Mouse (Mus musculus): Measurements from ENCODE around the gene 4931422A03Rik.
"Not testable (repeated sequence)": the region's sequence is repeated elsewhere in the genome, so short reads cannot be mapped to it uniquely, and the experiment has no call there.

Gene 4931422A03Rik

DNA sequence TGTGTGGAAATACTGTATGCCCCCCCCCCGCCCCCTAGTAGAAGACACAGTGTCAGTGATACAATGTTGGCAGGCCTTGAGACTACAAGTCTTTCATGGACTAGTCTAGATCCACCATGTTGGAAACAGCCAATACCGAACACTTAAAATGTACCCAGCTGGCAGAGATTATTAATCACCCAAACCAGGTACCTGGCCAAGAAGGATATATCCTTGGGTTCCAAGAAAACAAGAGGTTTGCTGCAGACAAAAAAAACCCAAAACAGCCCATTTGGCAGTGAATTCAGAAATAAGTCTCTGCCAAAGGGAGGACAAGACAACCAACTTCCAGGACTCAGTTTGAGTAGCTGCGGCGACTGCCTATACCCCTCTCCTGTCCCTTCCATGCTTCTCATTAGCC, 3.5 kb downstream of the 4931422A03Rik start:
- no peak for DNase-seq

DNA sequence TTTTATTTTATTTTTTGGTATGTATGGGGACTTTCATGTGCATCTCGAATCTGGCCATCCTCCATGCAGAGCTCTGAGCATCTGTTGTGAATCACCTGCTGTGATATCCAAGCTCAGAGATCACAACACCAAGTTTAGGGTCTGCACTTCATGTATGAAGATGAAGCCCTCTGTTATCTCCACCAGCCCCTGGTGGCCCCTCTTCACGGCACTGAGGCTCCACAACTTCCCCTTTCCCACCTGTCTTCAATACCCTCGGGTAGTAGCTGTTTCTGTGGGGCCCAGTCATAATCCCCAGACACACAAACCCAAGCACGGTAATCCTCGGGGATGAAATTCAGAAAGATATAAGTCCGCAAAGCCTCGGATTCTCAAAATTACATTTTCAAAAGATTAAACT, 5.1 kb downstream of the 4931422A03Rik start:
- DNase-seq: no peak

DNA sequence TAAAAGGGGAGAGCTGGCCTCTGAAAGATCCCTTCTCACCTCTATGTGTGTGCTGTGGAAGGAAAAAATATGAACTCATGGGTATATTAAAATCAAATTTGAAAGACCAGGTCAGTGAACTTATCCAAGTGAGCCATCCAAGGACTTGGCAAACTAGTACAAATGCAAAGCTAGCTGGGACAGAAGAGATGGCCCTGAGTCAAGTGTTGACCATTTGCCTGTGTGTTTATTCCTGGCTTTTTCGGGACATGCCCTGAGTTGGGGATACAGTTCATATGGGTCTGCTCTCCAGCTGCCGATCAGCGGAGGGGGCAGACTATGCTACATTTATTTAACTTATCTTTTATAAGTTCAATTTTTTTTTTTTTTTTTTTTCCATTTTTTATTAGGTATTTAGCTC, 19.3 kb downstream of the 4931422A03Rik start:
- DNase-seq: not testable (repeated sequence)

DNA sequence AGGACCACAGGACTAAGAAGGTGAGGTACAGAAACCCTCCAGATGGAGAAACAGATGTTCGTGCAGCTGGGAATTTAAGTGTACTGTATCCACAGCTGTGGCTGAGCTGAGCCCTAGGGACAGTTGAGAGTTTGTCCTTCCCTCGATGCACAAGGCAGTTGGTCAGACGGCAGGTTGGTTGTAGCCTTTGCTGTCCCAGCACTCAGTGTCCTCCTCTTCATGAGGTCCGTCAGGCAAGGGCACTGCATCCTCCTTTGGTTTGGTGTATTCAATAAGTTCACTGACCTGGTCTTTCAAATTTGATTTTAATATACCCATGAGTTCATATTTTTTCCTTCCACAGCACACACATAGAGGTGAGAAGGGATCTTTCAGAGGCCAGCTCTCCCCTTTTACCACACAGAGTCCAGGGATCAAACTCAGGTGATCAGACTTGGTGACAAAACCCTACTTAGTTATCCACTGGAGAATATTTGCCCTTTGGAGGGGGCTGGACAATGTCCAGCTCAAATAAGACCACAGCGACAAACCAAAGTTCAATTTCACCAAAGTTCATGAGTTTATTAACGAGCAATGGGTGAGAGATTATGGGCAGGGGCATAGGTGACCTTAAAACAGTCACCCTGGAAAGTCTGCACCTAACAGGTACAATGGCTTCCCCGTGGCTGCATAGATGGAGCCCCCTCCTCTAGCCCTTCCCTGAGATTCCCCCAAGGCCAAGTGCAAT, 20.2 kb downstream of the 4931422A03Rik start:
- DNase-seq: peak in 1 of 2 experiments; percentile 42

DNA sequence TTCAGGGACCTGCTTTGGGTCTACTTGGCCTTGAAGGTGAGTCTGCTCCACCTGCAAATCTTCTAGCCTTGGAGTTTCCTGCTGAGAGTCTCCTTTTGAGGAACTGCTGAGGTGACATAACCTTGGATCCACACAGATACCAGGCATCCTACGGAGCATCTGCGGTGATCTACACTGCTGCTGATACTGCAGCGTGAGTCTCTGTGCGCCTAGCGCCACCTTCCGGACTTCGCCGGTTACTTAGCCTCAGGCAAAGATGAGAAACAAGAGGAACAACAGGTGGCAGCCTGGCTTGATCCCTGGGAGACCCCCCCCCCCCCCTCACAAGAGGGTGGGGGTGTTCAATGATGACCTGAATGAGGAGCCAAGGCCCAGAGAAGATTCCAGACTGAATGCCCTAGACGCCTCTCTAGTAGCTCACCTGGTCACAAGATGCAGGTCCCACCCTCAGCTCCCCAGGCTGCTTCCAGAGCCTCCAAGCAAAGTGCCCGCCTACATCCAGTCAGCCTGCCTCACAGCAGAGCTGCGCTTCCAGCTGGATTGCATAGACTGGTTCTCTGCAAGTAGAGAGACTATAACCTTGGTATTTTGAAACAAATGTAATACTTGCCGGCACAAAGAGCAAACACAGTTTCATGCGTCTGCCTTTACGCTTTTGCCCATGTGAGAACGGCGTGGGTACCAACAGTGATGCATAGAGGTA, 25.3 kb downstream of the 4931422A03Rik start:
- peak in 1 of 2 experiments; percentile 48 for DNase-seq

DNA sequence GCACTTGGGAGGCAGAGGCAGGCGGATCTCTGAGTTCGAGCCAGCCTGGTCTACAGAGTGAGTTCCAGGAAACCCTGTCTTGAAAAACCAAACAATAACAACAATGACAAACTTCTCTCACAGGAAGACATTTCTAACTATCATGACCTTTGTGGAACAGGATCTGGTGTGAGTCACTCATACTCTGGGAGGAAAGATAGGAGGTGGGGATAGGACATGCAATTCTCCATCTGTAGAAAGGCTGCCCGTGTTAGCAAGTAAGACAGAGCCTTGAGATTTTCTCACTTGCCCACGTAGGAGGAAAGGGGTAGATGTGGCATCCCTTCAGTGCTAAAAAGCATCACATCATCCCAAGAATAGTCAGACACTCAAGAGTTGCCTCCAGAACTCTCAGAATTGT, 26.3 kb downstream of the 4931422A03Rik start:
- no peak for DNase-seq

DNA sequence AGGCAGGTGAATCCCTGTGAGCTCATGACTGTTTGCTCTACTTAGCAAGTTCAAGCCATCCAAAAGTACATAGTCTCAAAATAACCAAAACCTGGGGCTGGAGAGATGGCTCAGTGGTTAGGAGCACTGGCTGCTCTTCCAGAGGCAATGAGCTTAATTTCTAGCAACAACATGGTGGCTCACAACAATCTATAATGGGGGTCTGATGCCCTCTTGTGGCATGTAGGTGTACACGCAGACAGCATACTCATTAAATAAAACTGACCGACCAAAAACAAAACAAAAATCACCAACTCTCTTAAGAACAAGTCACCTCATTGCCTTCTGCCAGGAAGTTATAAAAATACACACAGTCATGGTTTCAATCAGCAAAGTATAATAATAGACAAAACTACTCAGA, 27.1 kb downstream of the 4931422A03Rik start:
- DNase-seq: no peak

DNA sequence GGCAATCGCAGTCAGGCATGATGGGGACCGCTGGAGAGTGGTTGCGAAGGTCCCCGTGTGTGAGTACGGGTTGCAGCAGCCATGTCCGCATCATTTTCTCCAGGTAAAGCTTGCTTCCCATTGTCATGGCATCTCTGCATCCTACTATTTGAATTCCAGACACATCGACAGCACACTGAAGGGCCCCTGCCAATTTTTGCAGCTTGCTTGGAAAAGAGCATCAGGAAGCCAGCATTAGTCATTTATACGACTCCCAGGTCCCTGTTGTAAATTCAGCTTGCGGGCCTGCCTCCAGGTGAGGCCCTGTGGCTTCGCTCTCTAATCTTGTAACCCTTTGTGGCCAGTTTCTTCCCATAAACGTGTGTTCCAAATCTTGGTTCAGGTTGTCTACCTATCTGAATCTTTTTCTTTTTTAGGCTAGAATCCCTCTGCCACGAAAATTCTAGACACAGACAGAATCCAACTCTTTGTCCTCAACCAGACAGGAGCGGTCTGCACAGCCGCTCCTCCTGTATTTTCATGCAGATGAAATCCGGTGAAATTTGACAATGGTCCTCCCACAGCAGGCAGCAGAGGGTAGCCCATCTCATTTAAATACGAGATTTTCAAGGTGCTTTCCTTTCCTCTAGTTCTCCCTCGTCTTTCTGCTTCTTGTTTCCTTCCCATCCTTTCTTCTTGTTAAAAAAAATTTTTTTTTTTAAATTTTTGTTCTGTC, 35.4 kb downstream of the 4931422A03Rik start:
- no peak for DNase-seq

DNA sequence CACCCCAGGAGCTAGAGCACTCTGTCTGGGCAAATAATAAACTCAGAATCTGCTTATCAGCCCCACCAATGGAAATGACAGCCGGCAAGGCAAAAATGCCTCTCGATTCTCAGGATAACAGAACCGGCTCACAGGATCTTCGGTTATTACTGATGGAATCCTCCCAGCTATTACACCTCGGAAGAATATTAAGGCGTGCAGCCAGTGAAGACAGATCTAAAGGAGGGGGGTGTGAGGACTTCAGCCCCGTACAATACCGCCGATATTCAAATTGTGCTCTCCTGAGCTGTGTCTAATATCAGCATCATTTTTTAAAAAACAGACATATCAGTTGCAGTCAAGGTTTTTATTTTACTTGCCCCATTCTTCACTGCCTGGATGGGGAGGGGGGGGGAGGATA, 36.0 kb downstream of the 4931422A03Rik start:
- no peak for DNase-seq

DNA sequence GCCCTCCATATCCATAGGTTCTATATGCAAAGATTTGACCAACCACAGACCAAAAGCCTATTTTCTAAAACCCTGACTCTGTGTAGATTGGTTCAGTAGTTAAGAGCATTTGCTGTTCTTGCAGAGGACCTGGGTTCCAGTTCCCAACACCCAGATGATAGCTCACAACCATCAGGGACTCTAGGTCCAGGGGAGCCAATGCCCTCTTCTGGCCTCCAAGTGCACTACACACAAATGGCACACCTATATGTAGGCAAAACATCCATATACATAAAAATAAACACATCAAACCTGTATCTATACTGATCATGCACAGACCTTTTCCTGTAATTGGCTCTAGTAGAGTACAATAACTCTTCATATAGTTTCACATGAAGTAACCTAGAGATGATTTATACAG, 36.9 kb downstream of the 4931422A03Rik start:
- DNase-seq: no peak

DNA sequence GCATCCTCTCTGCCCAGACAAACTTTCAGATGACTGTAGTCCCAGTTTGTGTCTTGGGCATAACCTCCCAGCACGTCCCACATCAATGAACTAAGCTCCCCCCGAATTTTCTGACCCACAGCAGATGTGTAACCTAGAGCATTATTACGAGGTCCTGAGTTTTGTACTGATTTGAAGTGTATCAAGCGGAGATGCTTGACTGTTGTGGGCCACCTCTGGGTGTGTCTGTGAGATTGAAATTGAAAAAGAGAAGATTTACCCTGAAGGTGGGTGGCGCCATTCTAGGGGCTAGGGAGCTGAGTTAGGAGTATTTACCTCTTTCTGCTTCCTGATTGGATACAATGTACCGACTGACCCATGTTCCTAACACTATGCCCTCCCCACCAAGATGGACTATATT, 38.4 kb downstream of the 4931422A03Rik start:
- DNase-seq: no peak

DNA sequence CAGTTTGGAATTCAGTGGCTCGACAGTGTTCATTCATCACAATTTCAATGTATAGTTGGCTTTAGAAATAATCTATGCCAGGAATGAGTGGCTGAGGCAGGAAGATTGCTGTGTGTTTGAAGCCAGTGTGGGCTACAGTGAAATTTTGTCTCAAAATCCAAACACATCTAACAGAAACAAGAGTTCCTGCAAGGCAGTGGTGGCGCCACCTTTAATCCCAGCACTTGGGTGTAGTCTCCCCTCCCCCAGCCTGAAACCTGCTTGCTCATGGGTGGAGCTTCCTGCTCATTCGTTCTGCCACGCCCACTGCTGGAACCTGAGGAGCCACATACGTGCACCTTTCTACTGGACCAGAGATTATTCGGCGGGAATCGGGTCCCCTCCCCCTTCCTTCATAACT, 40.6 kb downstream of the 4931422A03Rik start:
- not testable (repeated sequence) for DNase-seq

DNA sequence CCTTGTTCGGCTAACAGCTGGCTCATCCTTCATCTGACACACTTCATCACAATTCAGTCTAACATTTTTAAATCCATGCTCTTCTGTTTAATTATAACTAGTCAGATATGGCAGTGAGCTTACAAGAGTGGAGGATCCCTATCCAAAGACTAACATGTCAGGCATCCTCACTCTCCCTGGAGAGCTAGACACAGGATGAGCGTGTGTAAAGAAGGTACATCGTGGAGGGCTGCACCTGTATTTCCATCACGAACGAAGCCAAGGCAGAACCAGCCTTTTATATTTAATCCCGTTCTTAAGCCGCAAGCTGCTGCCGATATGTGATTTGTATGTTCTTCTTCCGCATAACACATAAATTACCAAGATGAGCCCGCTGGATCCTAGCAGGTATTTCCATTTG, 45.0 kb downstream of the 4931422A03Rik start:
- no peak for DNase-seq

DNA sequence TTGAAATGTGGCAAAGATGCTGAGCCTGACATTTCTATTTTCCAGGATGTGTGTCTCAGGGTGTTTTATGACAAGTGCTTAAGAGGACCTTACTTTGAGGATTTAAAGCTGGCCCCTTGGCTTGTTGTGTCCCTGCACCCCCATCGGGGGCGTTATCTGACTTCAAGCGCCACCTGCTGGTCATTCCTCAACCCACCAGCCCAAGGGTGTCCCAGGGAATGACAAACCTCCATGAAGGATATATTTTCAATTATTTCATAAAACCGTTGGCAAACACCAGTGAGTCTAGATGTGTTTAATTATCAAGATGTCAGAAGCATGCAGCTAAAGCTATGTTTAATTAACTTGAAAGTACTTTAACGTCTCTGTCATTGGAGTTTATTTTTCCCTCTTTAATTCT, 45.9 kb downstream of the 4931422A03Rik start:
- DNase-seq: peak; percentile 37 to 71

DNA sequence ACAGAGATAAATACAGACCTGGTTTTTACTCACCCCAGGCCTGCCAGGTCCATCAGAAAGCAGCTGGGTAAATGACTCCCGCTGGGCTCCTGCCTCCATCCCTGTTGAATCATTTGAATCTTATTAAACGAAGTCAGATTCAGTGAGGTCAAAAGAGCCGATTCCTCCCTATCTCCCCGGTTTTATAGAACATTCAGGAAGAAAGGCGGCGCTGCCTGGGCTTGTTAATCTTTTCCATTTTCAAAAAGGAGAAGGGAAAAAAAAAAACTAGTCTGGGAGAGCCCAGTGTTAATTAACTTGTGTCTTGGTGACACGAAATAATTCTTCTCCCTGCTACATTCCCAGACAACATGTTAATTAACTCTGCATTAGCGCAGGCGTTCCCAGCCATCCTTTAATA, 50.4 kb downstream of the 4931422A03Rik start:
- DNase-seq: no peak

DNA sequence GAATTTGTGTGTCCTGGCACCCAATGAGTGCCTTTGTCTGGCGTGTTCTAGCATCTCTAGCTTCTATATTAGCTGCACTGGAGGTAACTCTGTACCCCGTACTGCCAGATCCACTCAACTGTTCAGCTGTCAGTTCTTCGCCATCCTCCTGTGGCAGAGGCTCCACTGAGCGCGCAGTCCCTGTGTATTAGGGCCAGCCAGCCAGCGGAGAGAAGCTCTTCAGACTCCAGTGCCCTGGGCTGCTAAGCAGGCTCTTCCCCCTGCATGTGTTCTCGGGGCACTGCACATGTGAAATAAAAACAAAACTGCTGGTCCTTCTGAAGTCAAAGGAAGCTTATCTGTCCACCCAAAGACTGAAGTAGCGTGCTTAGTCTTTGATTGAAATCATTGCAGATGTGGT, 50.9 kb downstream of the 4931422A03Rik start:
- no peak for DNase-seq

DNA sequence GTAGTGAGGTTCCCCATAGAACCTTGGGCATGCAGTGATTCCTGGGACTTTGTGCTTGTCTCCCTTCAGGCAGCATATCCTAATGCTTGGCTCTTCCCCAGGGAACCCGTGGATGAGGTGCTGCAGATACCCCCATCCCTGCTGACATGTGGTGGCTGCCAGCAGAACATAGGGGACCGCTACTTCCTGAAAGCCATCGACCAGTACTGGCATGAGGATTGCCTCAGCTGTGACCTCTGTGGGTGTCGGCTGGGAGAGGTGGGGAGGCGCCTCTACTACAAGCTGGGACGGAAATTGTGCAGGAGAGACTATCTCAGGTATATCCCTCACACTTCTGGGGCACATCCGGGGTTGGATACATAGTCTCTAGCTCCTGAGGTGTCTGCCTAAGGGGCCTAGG, 52.3 kb downstream of the 4931422A03Rik start:
- no peak for DNase-seq

DNA sequence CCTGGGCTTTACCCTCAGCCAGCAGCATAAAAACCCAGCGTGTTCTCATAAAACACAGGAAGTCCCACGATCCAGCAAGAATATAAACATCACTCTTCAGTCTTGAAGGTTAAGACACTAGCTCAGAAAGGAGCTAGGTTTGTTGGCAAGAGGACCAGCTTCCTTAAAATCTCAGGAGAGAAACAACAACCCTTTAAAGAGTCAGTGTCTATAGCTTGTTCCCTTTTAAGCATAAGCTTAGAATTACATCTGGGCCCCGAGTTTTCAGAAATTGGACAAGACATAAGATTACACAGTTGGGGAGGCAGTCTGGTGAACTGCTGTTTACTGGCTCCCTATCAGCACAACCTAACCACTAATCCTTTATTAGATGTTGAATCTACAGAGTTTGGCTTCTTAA, 56.3 kb downstream of the 4931422A03Rik start:
- no peak for DNase-seq

DNA sequence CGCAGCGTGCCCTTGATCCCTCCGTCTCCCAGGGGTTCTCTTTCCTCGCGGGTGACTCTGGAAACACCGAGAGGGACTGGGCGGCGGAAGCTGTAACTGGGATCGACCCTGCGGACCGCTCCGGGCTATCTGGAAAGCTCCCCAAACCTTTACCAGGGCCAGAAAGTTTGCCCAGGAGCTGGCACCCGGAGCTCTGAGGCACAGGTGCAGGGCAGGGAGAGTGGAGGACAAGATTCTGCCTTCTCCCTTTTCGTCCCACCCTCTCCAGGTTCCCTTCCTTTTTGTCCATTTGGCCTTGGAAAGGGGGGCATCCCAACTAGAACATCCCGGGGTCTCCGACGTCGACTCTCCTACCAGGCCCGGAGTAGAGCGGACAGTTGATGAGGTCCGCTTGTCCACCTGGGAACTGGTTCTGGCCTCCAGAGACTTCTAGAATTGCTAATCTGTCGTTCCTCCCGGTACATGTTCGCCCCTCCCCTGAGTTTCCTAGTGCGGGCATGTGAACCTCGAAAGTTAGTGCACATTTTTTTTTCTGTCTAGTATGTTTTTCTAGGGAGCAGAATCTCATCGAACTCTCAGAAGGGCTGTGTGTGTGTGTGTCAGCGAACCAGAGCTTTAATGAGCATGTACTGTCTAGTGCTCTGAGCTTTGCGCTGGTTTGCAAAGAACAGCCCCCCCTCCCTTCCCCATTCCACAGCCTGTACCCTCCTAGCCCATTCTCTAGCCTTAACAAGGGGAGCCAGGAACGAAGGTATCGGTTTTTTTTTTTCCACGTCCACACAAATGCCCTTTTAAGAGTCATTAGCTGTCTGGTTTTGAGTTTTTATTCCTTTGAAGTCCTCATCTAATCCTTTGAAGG, 57.1 kb downstream of the 4931422A03Rik start:
- peak in 1 of 2 experiments; percentile 4 for DNase-seq

DNA sequence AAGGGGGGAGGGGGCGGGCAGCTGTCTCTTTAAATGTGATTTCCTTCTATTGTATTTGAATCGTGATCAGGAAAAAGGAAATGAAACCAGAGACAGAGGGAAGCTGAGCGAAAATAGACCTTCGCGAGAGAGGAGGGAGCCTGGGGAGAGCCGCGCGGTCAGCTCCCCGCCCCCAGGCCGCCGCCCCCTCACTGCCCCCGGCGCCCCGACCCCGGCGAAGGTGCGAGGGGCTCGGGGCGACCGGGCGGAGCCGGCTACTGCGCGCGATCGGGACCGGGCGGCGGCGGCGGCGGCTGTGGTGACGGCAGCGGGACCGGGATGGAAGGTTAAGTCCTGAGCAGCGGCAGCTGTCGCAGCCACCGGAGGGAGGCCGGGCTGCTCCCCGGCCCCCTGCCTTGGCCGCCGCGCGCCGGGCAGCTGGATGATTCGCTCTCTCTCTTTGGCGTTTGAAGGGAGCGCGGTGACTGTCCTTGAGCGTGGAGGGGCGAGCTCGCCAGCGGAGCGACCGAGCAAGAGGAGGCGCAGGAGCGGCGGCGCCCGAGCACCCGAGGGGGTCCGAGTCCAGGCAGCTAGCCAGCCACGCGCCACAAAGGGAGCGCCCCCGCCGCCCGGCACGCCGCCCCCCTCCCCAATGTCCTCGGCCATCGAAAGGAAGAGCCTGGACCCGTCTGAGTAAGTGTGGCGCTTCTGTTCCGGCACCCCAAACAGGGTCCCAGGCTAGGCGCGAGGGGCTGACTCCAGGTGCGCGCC, 57.9 kb downstream of the 4931422A03Rik start:
- peak; percentile 23 to 34 for DNase-seq

DNA sequence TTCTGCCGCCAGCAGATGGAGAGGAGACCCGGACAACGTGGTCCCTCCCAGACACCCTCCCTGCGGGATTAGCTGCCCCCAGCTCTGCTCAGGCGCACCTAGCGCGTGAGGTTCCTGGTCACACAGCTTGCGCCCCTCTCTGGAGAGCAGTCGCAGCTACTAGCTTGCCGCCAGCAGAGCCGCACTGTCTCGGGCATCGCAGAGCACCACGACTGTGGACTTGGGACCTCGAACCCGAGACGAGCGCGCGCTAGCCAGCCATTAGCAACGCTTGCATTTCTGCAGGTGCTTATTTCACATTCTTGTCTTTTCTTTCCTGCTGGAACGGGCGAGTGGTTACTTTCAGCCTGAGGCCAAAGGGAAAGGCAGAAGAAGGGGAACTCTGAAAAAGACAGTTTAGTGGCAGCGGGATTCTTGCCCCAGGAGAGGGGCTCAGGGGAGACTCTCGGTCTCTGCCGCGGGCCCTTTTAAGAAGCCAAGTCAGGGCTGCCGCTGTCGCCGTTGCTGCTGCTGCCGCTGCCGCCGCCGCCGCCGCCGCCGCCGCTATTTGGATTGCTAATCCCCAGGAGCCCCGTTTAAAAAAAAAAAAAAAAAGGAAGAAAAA, 58.6 kb downstream of the 4931422A03Rik start:
- peak; percentile 59 to 67 for DNase-seq

Measured in kidney, adult 8-10 months (tissue).